Mouse (Mus musculus) erythroblast, embryonic 14.5 days (primary cell): ENCODE data around the gene Gm14440. TPM values are rescaled to one million over a fixed set of nuclear protein-coding genes. Genes with fewer than 3 reads are reported as not detected.
"Not testable (repeated sequence)": the region's sequence is repeated elsewhere in the genome, so short reads cannot be mapped to it uniquely, and the experiment has no call there.

Experiments used
- H3K27me3 ChIP-seq: 2 replicates; pipeline ENCODE4 v1.6.1; 2012; ENCODE audit warnings: inconsistent platforms; ENCODE audit not compliant: control insufficient read depth
- H3K36me3 ChIP-seq: 2 replicates; pipeline ENCODE4 v1.6.1; 2012; ENCODE audit warnings: mild to moderate bottlenecking, inconsistent platforms; ENCODE audit not compliant: control insufficient read depth
- H3K4me1 ChIP-seq: 2 replicates; pipeline ENCODE4 v1.6.1; 2012; ENCODE audit warnings: inconsistent platforms; ENCODE audit not compliant: control insufficient read depth
- H3K4me3 ChIP-seq: replicated peaks from 2 replicates; pipeline ENCODE3; 2012; ENCODE audit warnings: moderate library complexity, mild to moderate bottlenecking, inconsistent platforms
- H3K9me3 ChIP-seq: 2 replicates; pipeline ENCODE4 v1.6.1; 2012; ENCODE audit warnings: low read length, inconsistent platforms, mixed read lengths; ENCODE audit not compliant: control insufficient read depth
- polyA plus RNA-seq: library from polyadenylated mRNA; stranded (reverse); fragments of >175 nt; gene quantifications from 2 replicates; pipeline ENCODE4 v1.2.3, GENCODE M21; 2012

The Gm14440 gene
- polyA plus RNA-seq: not detected in 2 replicates

GRCm38 (mm10) chr2:175274825-175275224, at the start of gene Gm14440:
Gene Gm14440 (plus strand): TSS chr2:175275125.
- not testable (repeated sequence) for H3K4me1 ChIP-seq, H3K27me3 ChIP-seq, H3K9me3 ChIP-seq, H3K36me3 ChIP-seq, H3K4me3 ChIP-seq

Other genes starting within 250 kb of the Gm14440 start
- gene Gm14393, start 207.3 kb upstream of the Gm14440 start, polyA plus RNA-seq: not detected in 2 replicates
- not detected in 2 replicates for gene Gm14399, start 133.1 kb upstream of the Gm14440 start, polyA plus RNA-seq
- not detected in 2 replicates for gene Gm14443, start 99.3 kb upstream of the Gm14440 start, polyA plus RNA-seq
- 0.01 and 0.02 TPM in 2 replicates for gene Gm14391, start 68.2 kb upstream of the Gm14440 start, polyA plus RNA-seq
- not detected in 2 replicates for gene Gm4631, start 63.1 kb downstream of the Gm14440 start, polyA plus RNA-seq
- gene Zfp968, start 97.3 kb downstream of the Gm14440 start, polyA plus RNA-seq: 0.04 TPM in 1 of 2 replicates, not detected in the other
- not detected in 2 replicates for gene Gm4724, start 160.7 kb downstream of the Gm14440 start, polyA plus RNA-seq
- not detected in 2 replicates for gene Zfp965, start 194.9 kb downstream of the Gm14440 start, polyA plus RNA-seq